Mouse (Mus musculus) heart, postnatal 0 days (tissue): ENCODE measurements around the gene Pfkfb4. TPM values are rescaled to one million over a fixed set of nuclear protein-coding genes. Genes with fewer than 3 reads are reported as not detected.

Experiments
- ATAC-seq: fragments of 200-750 bp; cut with Nextera tagmentation; 2 replicates; pipeline ENCODE4 v1.8.0; 2017; ENCODE audit warnings: low read depth, moderate number of reproducible peaks, moderate library complexity; ENCODE audit not compliant: insufficient read depth
- DNase-seq: peaks from one replicate; pipeline ENCODE4 v3.0.0-alpha.2; 2016; ENCODE audit warnings: low spot score
- H3K27ac ChIP-seq: fragments of 300-500 bp; sonication (generic); 2 replicates; pipeline ENCODE4 v1.5.1; 2014; ENCODE audit warnings: low read depth, mild to moderate bottlenecking
- H3K27me3 ChIP-seq: fragments of 300-500 bp; sonication (generic); 2 replicates; pipeline ENCODE4 v1.6.1; 2014; ENCODE audit warnings: low read length, mixed read lengths; ENCODE audit not compliant: control insufficient read depth, insufficient read depth
- H3K36me3 ChIP-seq: fragments of 300-500 bp; sonication (generic); replicated peaks from 2 replicates; pipeline ENCODE4 v1.6.1; 2014; ENCODE audit warnings: low read length, mixed read lengths; ENCODE audit not compliant: control insufficient read depth, insufficient read depth
- H3K4me1 ChIP-seq: fragments of 300-500 bp; sonication (generic); 2 replicates; pipeline ENCODE4 v1.6.1; 2014; ENCODE audit warnings: antibody characterized with exemption; ENCODE audit not compliant: control insufficient read depth, insufficient read depth
- H3K4me2 ChIP-seq: fragments of 300-500 bp; sonication (generic); 2 replicates; pipeline ENCODE4 v1.6.1; 2014; ENCODE audit warnings: low read depth, mild to moderate bottlenecking, low read length, moderate library complexity
- H3K4me3 ChIP-seq: fragments of 300-500 bp; sonication (generic); 2 replicates; pipeline ENCODE4 v1.5.1; 2014; ENCODE audit warnings: low read depth, low read length
- H3K9ac ChIP-seq: fragments of 300-500 bp; sonication (generic); replicated peaks from 2 replicates; pipeline ENCODE4 v1.6.1; 2014; ENCODE audit warnings: low read depth, low read length, mixed read lengths
- H3K9me3 ChIP-seq: fragments of 300-500 bp; sonication (generic); replicated peaks from 2 replicates; pipeline ENCODE4 v1.6.1; 2016; ENCODE audit warnings: low read length; ENCODE audit not compliant: control insufficient read depth
- CTCF ChIP-seq: IDR thresholded peaks from 2 replicates; pipeline ENCODE4 v1.5.1; 2016; ENCODE audit warnings: antibody characterized with exemption, control low read depth, low read depth
- EP300 ChIP-seq: IDR thresholded peaks from 2 replicates; pipeline ENCODE4 v1.6.1; 2016; ENCODE audit warnings: antibody characterized with exemption, low read depth
- WGBS: fragments of 180-500 bp; shearing (Covaris S2); extraction: QIAGEN DNeasy Blood & Tissue Kit; methylation state at CpG from one replicate; pipeline ENCODE4 v1.1.7; 2014; 5-methylcytosine and 5-hydroxymethylcytosine counted together
- polyA plus RNA-seq: library from polyadenylated mRNA; unstranded; fragments of >200 nt; fragmentation: Nextera tagmentation; extraction: Ambion mirVana; gene quantifications from 2 replicates; pipeline ENCODE4 v1.2.1, GENCODE M21; 2015
- total RNA-seq: library from RNA; depleted of rRNA; stranded (reverse); fragments of >200 nt; gene quantifications from 2 replicates; pipeline ENCODE4 v1.2.3, GENCODE M21; 2014; ENCODE audit warnings: low replicate concordance

The Pfkfb4 gene
- total and polyA plus RNA-seq, 2 experiments from 2014 or later = 3.1 to 4.0 TPM

- TF ChIP-seq EP300 (no peak), CTCF (no peak)
- DNase-seq (no peak), ATAC-seq (no peak)
- no peak overlapping the region for H3K4me2 ChIP-seq
- H3K36me3 ChIP-seq = peaks cover 41% of the 10 kb centered on the region
- no peak overlapping the region for H3K4me3 ChIP-seq
- no peak overlapping the region for H3K27ac ChIP-seq
- H3K9me3 ChIP-seq = no peaks in the 10 kb centered on the region
- no peak overlapping the region for H3K9ac ChIP-seq
- WGBS = 90% methylated on average over 17 of the region's 17 CpGs
- 0 out of 2 replicates have a peak, but pooled peaks cover 16% of the 10 kb centered on the region for H3K4me1 ChIP-seq
- no peaks in the 10 kb centered on the region for H3K27me3 ChIP-seq
These were observed 64.6 kb downstream of the Pfkfb4 start for GRCm38 (mm10) chr9:109056081-109056690.

GRCm38 (mm10) chr9:109056916-109057315, 65.3 kb downstream of the Pfkfb4 start:
- Histone ChIP-seq H3K27me3 (no peaks in the 10 kb centered on the region), H3K36me3 (peaks cover 37% of the 10 kb centered on the region), H3K9me3 (no peaks in the 10 kb centered on the region), H3K4me1 (0 out of 2 replicates have a peak, but pooled peaks cover 16% of the 10 kb centered on the region), H3K9ac (no peak overlapping the region), H3K27ac (no peak overlapping the region), H3K4me2 (no peak overlapping the region), H3K4me3 (no peak overlapping the region)
- ATAC-seq (no peak), DNase-seq (no peak)
- 74% methylated on average over 4 of the region's 4 CpGs for WGBS
- TF ChIP-seq EP300 (no peak), CTCF (no peak)

- no peak for TF ChIP-seq CTCF
- TF ChIP-seq EP300 = no peak
- no peak overlapping the region for H3K27ac ChIP-seq
- H3K27me3 ChIP-seq = no peaks in the 10 kb centered on the region
- H3K36me3 ChIP-seq = peaks cover 35% of the 10 kb centered on the region
- H3K4me1 ChIP-seq = 0 out of 2 replicates have a peak, but pooled peaks cover 16% of the 10 kb centered on the region
- H3K9ac ChIP-seq = no peak overlapping the region; the same call in 1 of the 2 replicates
- no peak for DNase-seq
- no peak overlapping the region for H3K4me2 ChIP-seq
- ATAC-seq = no peak
- 85% methylated on average over 5 of the region's 5 CpGs for WGBS
- H3K4me3 ChIP-seq = no peak overlapping the region
- no peaks in the 10 kb centered on the region for H3K9me3 ChIP-seq
These were observed 66.0 kb downstream of the Pfkfb4 start for GRCm38 (mm10) chr9:109057543-109057942.

- no peaks in the 10 kb centered on the region for H3K27me3 ChIP-seq
- TF ChIP-seq CTCF = no peak
- no peak for TF ChIP-seq EP300
- no peak for DNase-seq
- WGBS = 88% methylated on average over 19 of the region's 19 CpGs
- ATAC-seq = no peak
- peak overlapping the region; percentile 84 for H3K27ac ChIP-seq
- H3K9me3 ChIP-seq = no peaks in the 10 kb centered on the region
- 0 out of 2 replicates have a peak, but pooled peaks cover 16% of the 10 kb centered on the region for H3K4me1 ChIP-seq
- H3K36me3 ChIP-seq = peaks cover 40% of the 10 kb centered on the region
- H3K4me3 ChIP-seq = peak overlapping the region; percentile 39
- H3K9ac ChIP-seq = peak overlapping the region; percentile 54
- H3K4me2 ChIP-seq = peak overlapping the region; percentile 59
These were observed 66.6 kb downstream of the Pfkfb4 start for GRCm38 (mm10) chr9:109058006-109058765.

- H3K36me3 ChIP-seq = peaks cover 51% of the 10 kb centered on the region
- WGBS = 8% methylated on average over 15 of the region's 15 CpGs
- ATAC-seq = peak; percentile 88
These were observed 67.7 kb downstream of the Pfkfb4 start, which contains the start of gene Trex1 for GRCm38 (mm10) chr9:109059136-109059903. TSS of gene Trex1 (minus strand) at chr9:109059734.

More at GRCm38 (mm10) chr9:109059136-109059903, 67.7 kb downstream of the Pfkfb4 start, which contains the start of gene Trex1:
- H3K27ac ChIP-seq = peak within 1 kb of the TSS; percentile 84
- H3K27me3 ChIP-seq = no peaks in the 10 kb centered on the region
- H3K9ac ChIP-seq = peak within 1 kb of the TSS; percentile 54
- 0 out of 2 replicates have a peak, but pooled peaks cover 16% of the 10 kb centered on the region for H3K4me1 ChIP-seq
- no peaks in the 10 kb centered on the region for H3K9me3 ChIP-seq
- peak within 1 kb of the TSS; percentile 39 for H3K4me3 ChIP-seq
- DNase-seq = peak; percentile 87
- TF ChIP-seq EP300 (peak; percentile 60; the same call in 1 of the 2 replicates), CTCF (peak; percentile 97)
- peak within 1 kb of the TSS; percentile 59 for H3K4me2 ChIP-seq
